Mouse (Mus musculus): Measurements from ENCODE around the gene Arhgap27.
"Not testable (repeated sequence)": the region's sequence is repeated elsewhere in the genome, so short reads cannot be mapped to it uniquely, and the experiment has no call there.

Arhgap27 gene

DNA sequence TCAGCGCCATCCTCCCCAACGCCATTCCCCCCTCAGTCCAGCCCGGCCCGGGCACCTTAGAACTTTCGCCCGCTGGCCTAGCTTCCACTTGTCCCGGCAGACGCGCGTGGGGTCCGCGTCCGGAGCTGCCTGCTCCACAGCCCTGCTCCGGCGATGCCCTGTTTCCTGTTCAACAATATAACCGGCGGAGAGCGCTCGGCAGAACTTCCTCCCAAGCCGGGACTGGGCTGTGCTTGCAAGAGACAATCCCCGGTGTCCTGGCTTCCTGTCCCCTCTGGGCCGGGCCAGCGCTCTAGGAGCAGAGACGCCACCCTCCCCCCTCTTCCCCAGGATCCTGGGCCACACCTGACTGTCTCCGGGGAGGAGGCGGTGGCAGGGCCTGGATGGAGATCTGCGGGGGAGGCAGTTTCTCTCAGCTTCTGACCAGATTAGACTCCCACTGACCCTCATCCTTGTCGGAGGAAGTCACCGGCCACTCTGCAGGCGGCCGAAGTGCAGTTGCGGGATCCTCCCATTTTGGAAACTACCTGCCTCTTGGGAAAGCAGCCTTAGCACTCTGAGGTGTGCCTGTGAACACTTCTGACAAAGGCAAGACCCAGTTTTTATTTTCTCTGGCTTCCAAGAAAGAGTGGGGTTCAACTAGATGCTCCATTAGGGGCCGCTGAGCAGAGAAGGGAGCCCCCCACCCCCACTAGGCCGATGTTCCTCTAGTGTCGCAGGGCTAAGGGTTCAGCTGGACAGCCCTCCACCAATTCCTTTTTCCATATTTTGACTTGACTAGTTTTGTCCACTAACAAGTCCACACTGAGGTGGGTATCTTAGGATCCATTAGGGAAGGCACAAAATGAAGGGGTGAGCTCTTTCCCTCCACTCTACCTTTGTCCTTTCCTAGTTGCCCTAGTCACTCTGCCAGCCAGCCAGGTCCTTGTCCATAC is at the start of gene Arhgap27:
Arhgap27 (minus strand) TSS at position 479 of the 935 bp plus-strand sequence.
- no peak for DNase-seq (ENCODE audit: low read depth, low spot score)

DNA sequence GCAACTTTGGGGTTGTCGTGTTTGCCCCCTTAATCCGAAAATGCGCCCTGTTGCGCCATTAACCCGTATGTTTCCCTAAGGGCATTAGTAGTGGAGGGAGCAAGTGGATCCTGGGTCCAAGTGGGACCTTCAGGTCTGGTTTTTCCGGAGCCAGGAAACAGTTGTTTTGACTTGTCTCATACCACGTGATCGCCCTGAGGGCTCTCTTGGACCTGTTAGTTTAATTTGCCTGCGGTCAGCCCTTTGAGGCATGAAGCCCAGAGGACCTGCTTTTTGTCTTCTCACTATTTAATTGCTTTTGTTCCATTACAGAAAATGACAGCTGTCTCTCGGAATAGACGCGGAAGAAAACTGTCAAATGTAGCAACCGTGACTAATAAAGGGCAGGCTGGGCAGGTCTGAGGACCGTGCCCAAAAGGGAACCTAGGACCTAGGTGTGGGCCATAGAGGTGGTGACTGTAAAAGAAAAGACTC is 49.5 kb upstream of the Arhgap27 start:
- no peak for DNase-seq (ENCODE audit: low read depth, low spot score)

GRCm38 (mm10) chr11:103411981-103412949 is 48.8 kb upstream of the Arhgap27 start, which contains the start of gene Plekhm1:
Gene Plekhm1, minus strand, starts transcription at chr11:103412687.
- peak; percentile 88 for DNase-seq (ENCODE audit: low read depth, low spot score)

- DNase-seq (ENCODE audit: low read depth, low spot score) = no peak
Observed at GRCm38 (mm10) chr11:103411301-103411700, 47.8 kb upstream of the Arhgap27 start.

DNA sequence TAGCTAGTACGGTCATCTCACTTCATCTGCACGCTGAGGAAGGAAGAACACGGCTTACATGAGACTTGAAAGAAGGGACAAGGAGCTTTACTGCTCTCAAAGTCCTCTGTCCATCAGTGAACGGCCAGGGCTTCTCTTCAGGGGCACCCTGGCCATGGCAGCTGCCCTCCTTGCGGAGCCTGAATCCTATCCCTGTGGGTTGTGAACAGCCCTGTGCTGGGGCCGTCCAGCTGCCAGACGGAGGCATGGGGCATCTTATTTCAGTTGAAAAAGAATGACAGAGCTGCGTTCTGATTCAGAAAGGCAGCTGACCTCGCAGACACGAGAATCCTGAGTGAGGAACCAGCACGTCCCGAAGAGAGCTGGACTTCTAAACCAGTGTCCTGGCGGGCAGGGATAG is 45.4 kb upstream of the Arhgap27 start:
- DNase-seq (ENCODE audit: low read depth, low spot score) = no peak

GRCm38 (mm10) chr11:103407136-103407535 is 43.6 kb upstream of the Arhgap27 start:
- not testable (repeated sequence) for DNase-seq (ENCODE audit: low read depth, low spot score)

DNA sequence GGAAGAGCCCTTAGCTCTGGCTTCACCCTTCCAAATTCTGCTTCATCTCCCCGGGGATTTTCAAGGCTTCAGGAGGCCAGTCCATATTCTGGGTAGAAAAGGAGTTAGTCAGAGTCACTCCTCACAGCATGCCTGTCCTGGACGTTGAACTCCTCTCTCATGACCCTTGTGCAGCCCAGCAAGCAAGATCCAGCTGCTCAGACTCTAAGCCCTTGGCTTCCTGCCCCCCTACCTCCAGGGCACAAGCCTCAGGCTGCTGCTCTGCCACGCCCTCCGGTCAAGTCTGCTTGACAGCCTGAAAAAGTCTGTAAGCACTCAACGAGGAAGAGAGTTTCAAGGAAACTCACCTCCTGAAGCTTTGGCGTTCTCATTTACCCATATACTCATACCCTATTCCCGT is 43.1 kb upstream of the Arhgap27 start:
- DNase-seq (ENCODE audit: low read depth, low spot score) = no peak

GRCm38 (mm10) chr11:103405814-103406213 is 42.3 kb upstream of the Arhgap27 start:
- no peak for DNase-seq (ENCODE audit: low read depth, low spot score)

- no peak for DNase-seq (ENCODE audit: low read depth, low spot score)
Observed at GRCm38 (mm10) chr11:103404618-103405017, 41.1 kb upstream of the Arhgap27 start.

GRCm38 (mm10) chr11:103403776-103404175 is 40.3 kb upstream of the Arhgap27 start:
- no peak for DNase-seq (ENCODE audit: low read depth, low spot score)

DNA sequence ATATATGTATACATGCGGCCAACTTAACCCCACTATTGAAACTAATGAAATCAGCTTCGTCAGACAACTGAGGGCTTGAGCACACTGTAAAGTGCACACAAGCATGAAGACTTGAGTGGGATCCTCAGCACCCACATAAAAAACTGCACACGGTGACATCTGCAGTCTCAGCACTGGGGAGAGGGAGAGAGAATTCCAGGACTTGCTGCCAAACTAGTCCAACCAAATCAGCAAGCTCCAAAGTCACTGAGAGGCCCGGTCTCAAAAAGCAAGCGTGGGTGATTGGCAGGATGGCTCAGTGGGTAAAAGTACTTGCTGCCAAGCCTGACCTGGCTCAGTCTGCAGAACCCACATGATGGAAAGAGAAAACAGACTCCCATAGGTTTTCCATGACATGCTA is 39.2 kb upstream of the Arhgap27 start:
- no peak for DNase-seq (ENCODE audit: low read depth, low spot score)

DNA sequence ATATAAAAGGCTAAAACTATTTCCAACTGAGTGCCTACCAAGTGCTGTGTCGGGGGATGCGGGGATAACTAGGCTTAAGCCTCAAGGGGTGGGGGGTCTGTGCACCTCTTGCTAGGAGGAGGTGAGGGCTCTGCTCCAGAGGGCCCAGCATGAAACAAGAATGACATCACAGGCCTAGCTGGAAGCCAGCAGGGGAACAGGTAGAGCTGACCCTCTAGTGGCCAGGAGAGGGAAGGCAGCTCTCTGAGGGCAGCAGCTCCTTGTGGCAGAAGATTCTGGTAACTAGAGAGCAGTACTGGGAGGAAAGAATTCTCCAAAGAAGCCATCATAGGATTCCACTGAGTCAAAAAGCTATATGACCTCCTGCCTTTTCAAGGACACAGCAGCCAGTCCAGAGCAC is 38.7 kb upstream of the Arhgap27 start:
- DNase-seq (ENCODE audit: low read depth, low spot score) = no peak

DNA sequence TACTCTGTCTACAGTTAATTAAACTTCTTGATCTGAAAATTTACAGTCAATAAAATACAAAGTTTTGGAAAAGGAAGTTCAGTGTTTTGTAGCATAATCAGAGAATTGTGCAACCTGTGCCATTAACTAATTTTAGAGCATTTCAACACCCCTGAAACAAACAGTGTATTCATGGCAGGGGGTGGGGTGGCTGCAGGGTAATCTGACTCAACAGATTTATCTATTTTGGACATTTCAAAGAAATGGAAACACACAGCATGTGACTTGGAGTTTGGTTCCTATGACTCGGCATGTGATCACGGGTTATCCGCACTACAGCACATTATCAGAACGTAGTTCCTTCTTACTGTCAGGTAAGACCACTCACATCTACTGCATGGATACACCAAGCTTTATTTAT is 36.5 kb upstream of the Arhgap27 start:
- DNase-seq (ENCODE audit: low read depth, low spot score) = no peak

DNA sequence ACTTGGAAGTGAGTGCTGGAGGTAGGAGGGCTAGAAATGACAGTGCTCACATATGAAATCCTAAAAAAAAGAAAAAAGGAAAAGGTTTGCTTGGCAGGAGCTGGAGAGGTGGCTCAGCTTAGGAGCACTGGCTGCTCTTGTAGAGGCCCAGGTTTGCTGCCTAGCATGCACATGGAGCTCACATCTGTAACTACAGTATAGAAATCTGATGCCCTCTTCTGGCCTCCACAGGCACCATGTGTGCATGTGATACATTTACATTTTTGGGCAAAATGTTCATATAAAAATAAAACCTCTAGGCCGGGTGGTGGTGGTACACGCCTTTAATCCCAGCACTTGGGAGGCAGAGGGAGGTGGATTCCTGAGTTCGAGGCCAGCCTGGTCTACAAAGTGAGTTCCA is 35.6 kb upstream of the Arhgap27 start:
- DNase-seq (ENCODE audit: low read depth, low spot score) = no peak

- DNase-seq (ENCODE audit: low read depth, low spot score) = no peak
Observed at GRCm38 (mm10) chr11:103396682-103397081, 33.2 kb upstream of the Arhgap27 start.

GRCm38 (mm10) chr11:103396236-103396635 is 32.7 kb upstream of the Arhgap27 start:
- no peak for DNase-seq (ENCODE audit: low read depth, low spot score)

GRCm38 (mm10) chr11:103394604-103395003 is 31.1 kb upstream of the Arhgap27 start:
- no peak for DNase-seq (ENCODE audit: low read depth, low spot score)

- no peak for DNase-seq (ENCODE audit: low read depth, low spot score)
Observed at GRCm38 (mm10) chr11:103394025-103394424, 30.5 kb upstream of the Arhgap27 start.

- no peak for DNase-seq (ENCODE audit: low read depth, low spot score)
Observed at GRCm38 (mm10) chr11:103387870-103388526, 24.5 kb upstream of the Arhgap27 start.

GRCm38 (mm10) chr11:103386827-103387226 is 23.3 kb upstream of the Arhgap27 start:
- no peak for DNase-seq (ENCODE audit: low read depth, low spot score)

- no peak for DNase-seq (ENCODE audit: low read depth, low spot score)
Observed at GRCm38 (mm10) chr11:103381956-103382613, 18.6 kb upstream of the Arhgap27 start.

Measured in forelimb bud, embryonic 11.5 days (tissue).